Mouse (Mus musculus) stomach, postnatal 0 days (tissue): ENCODE results near the gene Tmem129. TPM values are rescaled to one million over a fixed set of nuclear protein-coding genes. Genes with fewer than 3 reads are reported as not detected.

Experiments used
- ATAC-seq: fragments of 200-750 bp; cut with Nextera tagmentation; 2 replicates; pipeline ENCODE4 v1.8.0; 2017; ENCODE audit not compliant: low FRiP score, low TSS enrichment
- DNase-seq: peaks from one replicate; pipeline ENCODE4 v3.0.0-alpha.2; 2016; ENCODE audit warnings: low spot score
- H3K27ac ChIP-seq: fragments of 300-500 bp; sonication (generic); replicated peaks from 2 replicates; pipeline ENCODE4 v1.5.1; 2014; ENCODE audit warnings: mild to moderate bottlenecking, control low read depth
- H3K27me3 ChIP-seq: fragments of 300-500 bp; sonication (generic); 2 replicates; pipeline ENCODE4 v1.6.1; 2014; ENCODE audit warnings: low read length; ENCODE audit not compliant: control insufficient read depth, insufficient read depth
- H3K36me3 ChIP-seq: fragments of 300-500 bp; sonication (generic); 2 replicates; pipeline ENCODE4 v1.6.1; 2014; ENCODE audit warnings: low read length, mixed read lengths; ENCODE audit not compliant: control insufficient read depth, insufficient read depth
- H3K4me1 ChIP-seq: fragments of 300-500 bp; sonication (generic); replicated peaks from 2 replicates; pipeline ENCODE4 v1.6.1; 2014; ENCODE audit warnings: antibody characterized with exemption; ENCODE audit not compliant: control insufficient read depth, insufficient read depth
- H3K4me2 ChIP-seq: fragments of 300-500 bp; sonication (generic); replicated peaks from 2 replicates; pipeline ENCODE4 v1.6.1; 2014; ENCODE audit warnings: low read depth, mild to moderate bottlenecking, control low read depth, moderate library complexity
- H3K4me3 ChIP-seq: fragments of 300-500 bp; sonication (generic); 2 replicates; pipeline ENCODE4 v1.5.1; 2014; ENCODE audit warnings: low read depth, low read length, control low read depth
- H3K9ac ChIP-seq: fragments of 300-500 bp; sonication (generic); 2 replicates; pipeline ENCODE4 v1.6.1; 2014; ENCODE audit warnings: mild to moderate bottlenecking, low read length, control low read depth, mixed read lengths
- H3K9me3 ChIP-seq: fragments of 300-500 bp; sonication (generic); 2 replicates; pipeline ENCODE4 v1.6.1; 2016; ENCODE audit warnings: low read length; ENCODE audit not compliant: control insufficient read depth
- CTCF ChIP-seq: IDR thresholded peaks from 2 replicates; pipeline ENCODE4 v1.5.1; 2016; ENCODE audit warnings: antibody characterized with exemption, low read depth, mild to moderate bottlenecking, moderate library complexity
- EP300 ChIP-seq: optimal IDR thresholded peaks from 2 replicates; pipeline ENCODE3; 2016; ENCODE audit warnings: antibody characterized with exemption
- WGBS: fragments of 180-500 bp; shearing (Covaris S2); extraction: QIAGEN DNeasy Blood & Tissue Kit; methylation state at CpG from one replicate; pipeline ENCODE4 v1.1.7; 2014; 5-methylcytosine and 5-hydroxymethylcytosine counted together
- polyA plus RNA-seq: library from polyadenylated mRNA; unstranded; fragments of >200 nt; fragmentation: Nextera tagmentation; extraction: Ambion mirVana; gene quantifications from 2 replicates; pipeline ENCODE4 v1.2.1, GENCODE M21; 2015

The Tmem129 gene
- polyA plus RNA-seq, 1 experiment from 2014 or later = 16.7 TPM

DNA sequence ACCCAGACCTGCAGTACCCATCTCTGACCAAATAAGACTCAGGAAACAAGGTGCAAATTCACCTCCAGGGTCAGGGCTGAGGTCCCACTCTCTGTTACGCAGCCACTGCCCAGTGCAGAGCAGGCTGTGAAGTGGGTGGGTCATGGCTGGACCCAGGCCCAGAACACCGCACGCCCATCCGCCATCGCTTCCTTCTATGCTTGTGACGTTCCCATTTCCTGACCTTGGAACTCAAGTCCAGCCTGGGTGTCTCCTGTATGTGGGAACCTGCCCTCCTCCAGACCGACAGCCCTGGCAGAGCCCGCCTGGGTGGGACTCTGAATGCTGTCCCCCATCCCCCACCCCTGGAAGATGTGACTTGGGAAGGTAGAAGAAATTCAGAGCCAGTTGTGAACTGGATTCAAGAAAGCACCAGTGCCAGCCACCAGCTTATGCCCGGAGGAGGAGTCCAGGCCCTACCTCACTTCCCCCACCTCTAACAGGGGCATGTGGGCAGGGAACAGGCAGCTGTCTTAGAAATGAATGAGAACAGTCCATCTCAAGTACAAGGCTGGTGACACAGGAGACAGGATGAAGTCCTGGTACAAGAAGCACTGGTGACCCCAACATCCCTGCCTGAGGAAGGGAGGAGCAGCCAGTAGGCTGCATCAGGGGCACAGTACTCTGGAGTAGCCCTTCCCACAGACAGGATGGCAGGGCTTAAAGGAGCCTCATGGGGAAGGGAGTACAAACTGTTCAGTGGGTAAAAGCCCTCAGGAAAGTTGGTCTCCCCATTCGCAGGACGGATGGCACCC, 31.8 kb upstream of the Tmem129 start:
- H3K9ac ChIP-seq = peak overlapping the region; percentile 31; the same call in 1 of the 2 replicates
- H3K4me1 ChIP-seq = peaks cover 6% of the 10 kb centered on the region
- no peaks in the 10 kb centered on the region for H3K36me3 ChIP-seq
- no peak overlapping the region for H3K4me3 ChIP-seq
- H3K9me3 ChIP-seq = no peaks in the 10 kb centered on the region
- H3K27ac ChIP-seq = no peak overlapping the region
- 71% methylated on average over 11 of the region's 11 CpGs for WGBS
- DNase-seq (no peak), ATAC-seq (peak; percentile 12; the same call in 1 of the 2 replicates)
- H3K4me2 ChIP-seq = no peak overlapping the region
- H3K27me3 ChIP-seq = no peaks in the 10 kb centered on the region
- TF ChIP-seq EP300 (no peak), CTCF (no peak)

DNA sequence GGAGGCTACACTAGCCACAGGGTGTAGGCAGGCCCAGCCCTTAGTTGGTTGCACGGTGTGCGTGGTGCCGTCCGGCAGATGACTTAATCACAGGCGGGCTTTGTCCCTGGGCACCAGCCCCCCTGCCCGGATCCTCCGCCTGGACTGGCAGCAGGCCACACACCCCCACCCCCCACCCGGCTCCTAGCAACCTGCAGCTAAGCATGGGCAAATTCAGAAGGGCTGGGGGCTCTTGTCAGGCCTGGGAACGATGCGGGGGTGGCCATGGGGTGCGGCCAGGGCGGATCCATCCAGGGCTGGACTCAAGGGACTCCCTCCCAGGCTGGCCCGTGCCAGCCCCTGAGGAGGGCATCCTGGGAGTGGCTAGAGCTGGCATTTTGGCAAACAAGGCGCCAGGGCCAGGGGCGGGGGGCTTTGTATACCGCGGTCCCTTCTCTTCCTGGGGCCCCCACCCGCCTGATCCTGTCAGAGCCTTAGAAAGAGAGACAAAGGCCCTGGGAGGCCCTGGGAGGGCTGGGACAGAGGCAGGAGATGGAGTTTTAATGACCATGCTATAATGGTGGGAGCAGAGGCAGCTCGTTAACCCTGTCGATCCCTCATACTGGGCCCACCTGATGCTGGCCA, 31.1 kb upstream of the Tmem129 start:
- Histone ChIP-seq H3K27ac (no peak overlapping the region), H3K9ac (no peak overlapping the region; the same call in 1 of the 2 replicates), H3K27me3 (no peaks in the 10 kb centered on the region), H3K4me3 (no peak overlapping the region), H3K9me3 (no peaks in the 10 kb centered on the region), H3K4me1 (peaks cover 4% of the 10 kb centered on the region), H3K36me3 (no peaks in the 10 kb centered on the region), H3K4me2 (no peak overlapping the region)
- TF ChIP-seq CTCF (no peak), EP300 (no peak)
- DNase-seq (no peak), ATAC-seq (peak; percentile 19; the same call in 1 of the 2 replicates)
- WGBS = 64% methylated on average over 20 of the region's 20 CpGs

DNA sequence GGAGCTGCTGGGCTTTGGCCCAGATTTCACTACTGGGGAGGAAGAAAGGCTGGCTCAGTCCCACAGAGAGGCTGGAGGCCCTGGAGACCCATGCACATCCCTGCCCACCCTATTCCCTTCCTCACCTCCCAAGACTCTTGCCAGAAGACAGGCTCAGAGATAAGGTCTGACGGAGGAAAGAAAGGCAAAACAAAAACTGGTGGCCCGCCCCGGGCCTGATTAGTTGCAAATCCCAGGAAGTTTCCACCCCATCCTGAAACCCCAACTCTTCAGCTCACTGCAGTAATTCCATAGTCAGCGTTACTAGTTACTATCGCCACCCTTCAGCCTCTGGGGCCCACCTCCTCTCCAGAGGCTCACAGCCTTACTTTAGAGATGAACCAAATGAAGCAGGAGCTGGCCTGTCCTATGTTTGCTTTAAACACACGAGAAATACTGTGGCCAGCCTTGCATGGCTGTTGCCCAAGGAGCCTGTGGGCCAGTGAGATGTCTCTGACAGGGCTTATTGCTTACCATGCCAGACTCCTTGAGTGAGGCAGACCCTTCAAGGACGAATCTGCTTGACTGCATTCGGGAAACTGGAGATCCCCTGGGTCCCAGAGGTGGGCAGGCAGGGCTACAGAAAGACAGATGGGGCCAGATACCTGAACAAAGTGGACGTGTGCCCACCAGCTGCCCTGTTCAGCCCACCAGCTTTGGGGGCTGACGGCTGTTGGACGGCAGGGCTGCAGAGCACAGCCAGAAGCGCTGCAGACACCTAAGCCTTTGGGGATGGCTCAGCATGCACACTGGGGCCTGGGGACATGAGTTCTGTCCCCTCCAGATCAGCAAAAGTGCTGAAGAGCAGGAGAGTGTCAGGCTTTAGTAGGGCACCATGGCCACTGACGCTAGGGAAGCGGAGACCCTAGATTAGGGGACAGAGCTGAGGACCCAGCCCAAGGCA, 30.3 kb upstream of the Tmem129 start:
- H3K27ac ChIP-seq = 0 out of 2 replicates have a peak overlapping the region, but pooled peaks have one; percentile 18
- WGBS = 69% methylated on average over 14 of the region's 14 CpGs
- no peaks in the 10 kb centered on the region for H3K36me3 ChIP-seq
- no peak overlapping the region for H3K4me3 ChIP-seq
- DNase-seq (no peak), ATAC-seq (no peak)
- peaks cover 4% of the 10 kb centered on the region for H3K4me1 ChIP-seq
- H3K9ac ChIP-seq = no peak overlapping the region
- H3K27me3 ChIP-seq = no peaks in the 10 kb centered on the region
- H3K9me3 ChIP-seq = no peaks in the 10 kb centered on the region
- H3K4me2 ChIP-seq = no peak overlapping the region
- TF ChIP-seq CTCF (no peak), EP300 (no peak)

DNA sequence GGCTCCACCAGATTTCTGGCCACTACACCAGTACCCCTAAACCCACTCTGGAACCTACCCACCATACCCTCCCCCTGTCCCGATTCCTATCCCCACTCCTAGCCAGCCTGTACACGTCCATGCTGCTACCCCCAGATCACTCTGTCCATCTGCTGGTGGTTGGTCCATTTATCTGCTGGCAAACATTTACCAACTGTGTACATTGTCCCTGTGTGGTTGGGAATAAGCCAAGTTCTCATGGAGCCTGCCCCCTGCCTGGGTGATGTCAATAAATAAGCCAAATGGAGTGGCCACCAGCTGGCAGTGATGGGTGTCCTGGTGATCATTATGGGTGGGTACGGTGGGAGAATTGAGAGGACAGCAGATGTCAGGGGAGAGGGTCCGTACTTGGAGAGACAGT, 28.9 kb upstream of the Tmem129 start:
- 67% methylated on average over 4 of the region's 4 CpGs for WGBS
- peaks cover 2% of the 10 kb centered on the region; the same call in 1 of the 2 replicates for H3K4me1 ChIP-seq
- ATAC-seq (no peak), DNase-seq (no peak)
- no peak overlapping the region for H3K4me3 ChIP-seq
- no peaks in the 10 kb centered on the region for H3K9me3 ChIP-seq
- H3K27ac ChIP-seq = no peak overlapping the region
- TF ChIP-seq CTCF = peak; percentile 18; the same call in 1 of the 2 replicates
- TF ChIP-seq EP300 = no peak
- H3K9ac ChIP-seq = no peak overlapping the region
- no peak overlapping the region for H3K4me2 ChIP-seq
- no peaks in the 10 kb centered on the region for H3K27me3 ChIP-seq
- no peaks in the 10 kb centered on the region for H3K36me3 ChIP-seq

DNA sequence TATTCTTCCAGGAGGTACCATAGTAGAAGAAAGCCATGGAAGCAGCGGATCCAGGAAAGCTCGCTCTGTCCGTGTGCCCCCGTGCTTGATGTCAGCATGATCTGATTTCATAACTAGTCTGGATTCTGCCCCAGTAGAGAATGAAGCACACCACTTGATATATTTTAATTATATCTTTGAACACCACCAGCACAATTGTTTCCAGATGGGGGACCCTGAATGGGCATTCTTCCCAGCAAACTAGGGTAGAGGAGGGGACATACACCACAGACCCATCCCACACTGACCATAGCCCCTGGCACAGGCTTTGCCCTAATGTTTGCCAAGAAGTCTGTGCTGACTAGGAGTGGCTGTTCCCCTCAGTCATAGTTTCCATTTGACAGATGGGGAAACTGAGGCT, 26.7 kb upstream of the Tmem129 start:
- Histone ChIP-seq H3K9me3 (no peaks in the 10 kb centered on the region), H3K36me3 (no peaks in the 10 kb centered on the region), H3K27me3 (no peaks in the 10 kb centered on the region), H3K27ac (no peak overlapping the region), H3K9ac (no peak overlapping the region), H3K4me2 (no peak overlapping the region), H3K4me1 (peaks cover 2% of the 10 kb centered on the region; the same call in 1 of the 2 replicates), H3K4me3 (no peak overlapping the region)
- WGBS = 85% methylated on average over 4 of the region's 4 CpGs
- TF ChIP-seq EP300 (no peak), CTCF (no peak)
- no peak for DNase-seq
- no peak for ATAC-seq
